Mouse (Mus musculus) liver, adult 2 months (tissue): ENCODE data around the gene Exoc3l.

Source experiments
- CTCF ChIP-seq: fragments of 200-500 bp; IDR thresholded peaks from 2 replicates; pipeline ENCODE4 v1.5.1; 2011; ENCODE audit warnings: low read depth, low read length, control low read depth
- POLR2A ChIP-seq: fragments of 200-500 bp; IDR thresholded peaks from 2 replicates; pipeline ENCODE4 v1.6.1; 2011; ENCODE audit warnings: low read length, control low read depth; ENCODE audit not compliant: insufficient read depth; ENCODE audit errors: extremely low read depth

DNA sequence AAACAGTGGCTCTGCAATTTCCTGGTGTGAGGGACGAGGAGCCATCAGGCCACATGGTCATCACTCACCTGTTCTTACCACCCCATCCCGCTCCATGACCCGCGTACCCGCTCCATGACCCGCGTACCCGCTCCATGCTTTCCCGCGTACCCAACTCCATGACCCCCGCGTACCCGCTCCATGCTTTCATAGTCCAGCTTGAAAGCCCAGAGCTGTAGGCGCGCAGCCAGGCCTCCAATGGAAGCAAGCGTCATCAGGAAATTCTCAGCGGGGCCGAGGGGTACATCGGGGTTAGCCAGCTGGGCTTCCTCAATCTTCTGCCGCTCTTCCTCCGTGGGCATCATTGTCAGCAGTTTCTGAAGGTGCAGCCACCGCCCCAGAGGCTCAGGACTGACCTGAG lies 35.6 kb upstream of the Exoc3l start:
- TF ChIP-seq POLR2A (no peak), CTCF (no peak)
